In the genomic region with DNA sequence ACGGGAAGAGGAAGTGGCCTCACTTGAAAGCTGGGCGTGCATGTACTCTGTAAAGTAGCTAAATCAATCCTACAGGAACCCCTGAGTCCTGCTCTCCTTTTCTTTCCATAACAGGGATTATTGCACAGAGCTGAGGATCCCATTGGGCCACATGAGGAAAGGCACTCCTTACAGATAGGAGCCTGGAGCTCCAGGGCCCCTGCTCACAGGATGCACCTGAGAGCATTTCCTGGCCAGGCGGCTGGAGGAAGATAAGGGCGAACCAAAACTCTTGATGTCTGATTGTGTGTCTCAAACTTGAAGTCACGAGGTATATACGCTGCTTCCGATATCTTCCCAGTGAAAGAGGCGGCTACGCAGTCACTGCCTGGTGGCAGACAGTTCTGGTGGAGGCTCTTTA, we compare ENCODE assay signal across 13 mouse cellular contexts.
DNase-seq lines count a peak whose midpoint lies in the region; ATAC-seq lines count a peak whose summit lies in the region.
"Had no signal": no experiment of that assay in that cellular context is flagged by ENCODE, and none has a peak within 500 bp of the region (broad histone marks: within the 10 kb centered on the region; RNA-seq: fewer than 3 reads in every experiment).

No protein-coding gene starts in this region.

- no peaks in the 10 kb centered on the region for H3K9me3 ChIP-seq in liver, embryonic 11.5 days (ENCODE audit: control insufficient read depth, low read length)
- H3K9me3 ChIP-seq in limb, embryonic 10.5 days (replicated peaks), result no peaks in the 10 kb centered on the region
- H3K9me3 ChIP-seq: hindbrain, embryonic 13.5 days; liver, embryonic 15.5 days had no signal

- no peaks in the 10 kb centered on the region for H3K36me3 ChIP-seq in liver, embryonic 11.5 days (ENCODE audit: control insufficient read depth, insufficient read depth, low read length)
- no peaks in the 10 kb centered on the region for H3K36me3 ChIP-seq in limb, embryonic 10.5 days
- H3K36me3 ChIP-seq: hindbrain, embryonic 13.5 days; liver, embryonic 15.5 days had no signal

- H3K4me1 ChIP-seq in liver, embryonic 11.5 days (replicated peaks; ENCODE audit: control insufficient read depth, insufficient read depth, low read length), result no peaks in the 10 kb centered on the region
- peaks cover 10% of the 10 kb centered on the region for H3K4me1 ChIP-seq in limb, embryonic 10.5 days
- H3K4me1 ChIP-seq: hindbrain, embryonic 13.5 days; liver, embryonic 15.5 days had no signal

- H3K27me3 ChIP-seq in liver, embryonic 11.5 days (replicated peaks; ENCODE audit: control insufficient read depth, insufficient read depth, low read length), result no peaks in the 10 kb centered on the region
- no peaks in the 10 kb centered on the region for H3K27me3 ChIP-seq in limb, embryonic 10.5 days (ENCODE audit: low read depth, poor library complexity, severe bottlenecking)
- H3K27me3 ChIP-seq: hindbrain, embryonic 13.5 days; liver, embryonic 15.5 days had no signal

- H3K9ac ChIP-seq in liver, embryonic 11.5 days (ENCODE audit: low read depth, low read length), result no peak overlapping the region
- H3K9ac ChIP-seq: hindbrain, embryonic 13.5 days; liver, embryonic 15.5 days had no signal

- H3K4me3 ChIP-seq in liver, embryonic 11.5 days (ENCODE audit: low read depth, low read length), result no peak overlapping the region
- no peak overlapping the region for H3K4me3 ChIP-seq in limb, embryonic 10.5 days
- H3K4me3 ChIP-seq: hindbrain, embryonic 13.5 days; liver, embryonic 15.5 days had no signal

- peak; percentile 50 for ATAC-seq in liver, embryonic 11.5 days (replicated peaks; ENCODE audit: low FRiP score)

- intact Hi-C loops in heart, postnatal 25 days (cut with DNase I), result no loop called here

- H3K27ac ChIP-seq in liver, embryonic 11.5 days (ENCODE audit: low read depth, low read length), result no peak overlapping the region
- H3K27ac ChIP-seq in limb, embryonic 10.5 days, result no peak overlapping the region
- H3K27ac ChIP-seq: hindbrain, embryonic 13.5 days; liver, embryonic 15.5 days had no signal

- DNase-seq in liver, embryonic 11.5 days (ENCODE audit: low spot score), result no peak
- no peak for DNase-seq in liver
- peak; percentile 24 for DNase-seq in T-cell, adult 2 months (ENCODE audit: low spot score)
- peak; percentile 7 for DNase-seq in heart, postnatal 25 days (ENCODE audit: low spot score)
- DNase-seq in thymus, postnatal 14 days, result peak; percentile 36
- DNase-seq in limb, embryonic 10.5 days (ENCODE audit: low spot score), result no peak
- no peak for DNase-seq in layer of hippocampus, postnatal 25 days (ENCODE audit: extremely low spot score in 1 of 2, low spot score in 1 of 2)
- DNase-seq: adrenal gland, postnatal 10 days; gastrocnemius, postnatal 36 days; kidney, adult 11 months had no signal

- 39% methylated on average over 9 of the region's 9 CpGs for WGBS in liver, embryonic 11.5 days
- WGBS in limb, embryonic 10.5 days, result 86% methylated on average over 9 of the region's 9 CpGs

- peak overlapping the region; percentile 25; the same call in 1 of the 2 replicates for H3K4me2 ChIP-seq in liver, embryonic 11.5 days
- H3K4me2 ChIP-seq: hindbrain, embryonic 13.5 days; liver, embryonic 15.5 days; midbrain, embryonic 11.5 days had no signal

Comparison
In these comparisons a context has a peak if more than half of its experiments do, and no peak if none do; other contexts are left out.
1. DNase-seq: peak in T-cell, adult 2 months (single experiment), heart, postnatal 25 days (single experiment) and thymus, postnatal 14 days (single experiment); none in liver, embryonic 11.5 days (single experiment), liver (single experiment), limb, embryonic 10.5 days (single experiment) and layer of hippocampus, postnatal 25 days (0 of 2).